Mouse (Mus musculus) CH12.LX (cell line): ENCODE results near the gene Klhdc2.

Experiments used
- CHD1 ChIP-seq: IDR thresholded peaks from 2 replicates; pipeline ENCODE4 v1.6.1; 2012; ENCODE audit warnings: low read depth, low read length, improper control_type of control experiment, inconsistent platforms
- CHD2 ChIP-seq: IDR thresholded peaks from 2 replicates; pipeline ENCODE4 v1.6.1; 2011; ENCODE audit warnings: low read length, improper control_type of control experiment
- CTCF ChIP-seq, 2 experiments: IDR thresholded peaks in 1 of 2; conservative IDR thresholded peaks in 1 of 2; 2 replicates each; pipeline ENCODE4 v1.5.1; 2011 to 2012; ENCODE audit warnings: low read depth in 2 of 2, low read length in 2 of 2, improper control_type of control experiment in 1 of 2, inconsistent platforms in 1 of 2, mild to moderate bottlenecking in 1 of 2, moderate library complexity in 1 of 2
- E2F4 ChIP-seq: IDR thresholded peaks from 2 replicates; pipeline ENCODE4 v1.6.1; 2011; ENCODE audit warnings: low read depth, low read length, improper control_type of control experiment; ENCODE audit not compliant: insufficient replicate concordance
- ELF1 ChIP-seq: IDR thresholded peaks from 2 replicates; pipeline ENCODE4 v1.6.1; 2014; ENCODE audit warnings: low read depth, mild to moderate bottlenecking, inconsistent platforms, low read length, improper control_type of control experiment
- JUND ChIP-seq: conservative IDR thresholded peaks from 2 replicates; pipeline ENCODE4 v1.6.1; 2011; ENCODE audit warnings: low read depth, low read length, improper control_type of control experiment
- MAFK ChIP-seq: IDR thresholded peaks from 2 replicates; pipeline ENCODE4 v1.6.1; 2011; ENCODE audit warnings: low read length, improper control_type of control experiment; ENCODE audit not compliant: insufficient replicate concordance
- MAX ChIP-seq: IDR thresholded peaks from 2 replicates; pipeline ENCODE4 v1.6.1; 2011; ENCODE audit warnings: low read length, improper control_type of control experiment
- POLR2A ChIP-seq: IDR thresholded peaks from 2 replicates; pipeline ENCODE4 v1.6.1; 2011; ENCODE audit warnings: low read depth, mild to moderate bottlenecking, improper control_type of control experiment, low read length
- POLR2AphosphoS2 ChIP-seq: IDR thresholded peaks from 2 replicates; pipeline ENCODE4 v1.6.1; 2011; ENCODE audit warnings: low read depth, low read length, improper control_type of control experiment
- TCF12 ChIP-seq: IDR thresholded peaks from 2 replicates; pipeline ENCODE4 v1.6.1; 2014; ENCODE audit warnings: low read depth, mild to moderate bottlenecking, inconsistent platforms, low read length, improper control_type of control experiment
- USF2 ChIP-seq: conservative IDR thresholded peaks from 2 replicates; pipeline ENCODE4 v1.6.1; 2011; ENCODE audit warnings: low read depth, low read length, improper control_type of control experiment
- ZC3H11A ChIP-seq: IDR thresholded peaks from 2 replicates; pipeline ENCODE4 v1.6.1; 2012; ENCODE audit warnings: low read depth, mild to moderate bottlenecking, inconsistent platforms, low read length, improper control_type of control experiment

DNA sequence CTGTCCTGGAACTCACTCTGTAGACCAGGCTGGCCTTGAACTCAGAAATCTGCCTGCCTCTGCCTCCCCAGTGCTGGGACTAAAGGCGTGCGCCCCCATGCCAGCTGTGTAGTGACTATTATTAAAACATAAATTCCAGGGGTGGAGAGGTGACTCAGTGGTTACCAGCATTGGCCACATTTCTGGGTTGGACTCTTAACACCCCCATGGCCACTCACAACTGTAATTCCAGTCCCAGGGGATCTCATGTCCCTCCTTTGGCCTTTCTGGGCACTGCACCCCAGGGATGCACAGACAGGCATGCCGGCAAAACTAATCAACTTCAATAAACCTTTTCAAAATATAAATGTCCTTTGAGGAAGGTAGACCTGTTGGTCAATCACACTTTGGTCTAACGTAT lies 1.8 kb downstream of the Klhdc2 start:
- TF ChIP-seq CTCF (conservative IDR thresholded peaks at IDR 0.05 in 1 of 2, IDR thresholded peaks at IDR 0.05 in 1 of 2; ENCODE audit: low read depth in 2 of 2, low read length in 2 of 2) (no peak), MAX (no peak), POLR2AphosphoS2 (no peak), E2F4 (no peak), ZC3H11A (no peak), CHD2 (no peak), POLR2A (no peak), CHD1 (no peak), TCF12 (no peak), USF2 (no peak), ELF1 (no peak), JUND (no peak), MAFK (no peak)
